Mouse (Mus musculus): Measurements from ENCODE around the gene Bbs9. TPM values are rescaled to one million over a fixed set of nuclear protein-coding genes. Genes with fewer than 3 reads are reported as not detected.

Bbs9 gene
- polyA plus RNA-seq, 1 experiment: 2.3 TPM

GRCm38 (mm10) chr9:22551273-22551672, 75.8 kb downstream of the Bbs9 start:
- Histone ChIP-seq H3K4me1 (no peaks in the 10 kb centered on the region), H3K36me3 (replicated peaks; ENCODE audit: low read length) (no peaks in the 10 kb centered on the region), H3K4me3 (replicated peaks) (no peak overlapping the region), H3K27me3 (replicated peaks) (no peaks in the 10 kb centered on the region), H3K9me3 (no peaks in the 10 kb centered on the region)
- TF ChIP-seq FLI1 (IDR thresholded peaks at IDR 0.05; ENCODE audit: low read length): no peak
- no peak for TF ChIP-seq GATA1 (IDR thresholded peaks at IDR 0.05; ENCODE audit: borderline replicate concordance, low read length)

- no peak overlapping the region for H3K4me3 ChIP-seq (replicated peaks)
- no peaks in the 10 kb centered on the region for H3K27me3 ChIP-seq (replicated peaks)
- H3K4me1 ChIP-seq: no peaks in the 10 kb centered on the region
- no peaks in the 10 kb centered on the region for H3K36me3 ChIP-seq (replicated peaks; ENCODE audit: low read length)
- no peaks in the 10 kb centered on the region for H3K9me3 ChIP-seq
- TF ChIP-seq GATA1 (IDR thresholded peaks at IDR 0.05; ENCODE audit: borderline replicate concordance, low read length) (no peak), FLI1 (IDR thresholded peaks at IDR 0.05; ENCODE audit: low read length) (no peak)
Observed at GRCm38 (mm10) chr9:22556076-22556475, 80.6 kb downstream of the Bbs9 start.

- H3K27me3 ChIP-seq (replicated peaks): no peaks in the 10 kb centered on the region
- H3K4me1 ChIP-seq: no peaks in the 10 kb centered on the region
- no peaks in the 10 kb centered on the region for H3K9me3 ChIP-seq
- no peaks in the 10 kb centered on the region for H3K36me3 ChIP-seq (replicated peaks; ENCODE audit: low read length)
- TF ChIP-seq FLI1 (IDR thresholded peaks at IDR 0.05; ENCODE audit: low read length): no peak
- no peak for TF ChIP-seq GATA1 (IDR thresholded peaks at IDR 0.05; ENCODE audit: borderline replicate concordance, low read length)
- no peak overlapping the region for H3K4me3 ChIP-seq (replicated peaks)
Observed at GRCm38 (mm10) chr9:22557467-22557866, 82.0 kb downstream of the Bbs9 start.

- H3K9me3 ChIP-seq: no peaks in the 10 kb centered on the region
- TF ChIP-seq FLI1 (IDR thresholded peaks at IDR 0.05; ENCODE audit: low read length) (no peak), GATA1 (IDR thresholded peaks at IDR 0.05; ENCODE audit: borderline replicate concordance, low read length) (no peak)
- H3K27me3 ChIP-seq (replicated peaks): peaks cover 2% of the 10 kb centered on the region
- no peak overlapping the region for H3K4me3 ChIP-seq (replicated peaks)
- no peaks in the 10 kb centered on the region; the same call in 1 of the 2 replicates for H3K4me1 ChIP-seq
- no peaks in the 10 kb centered on the region for H3K36me3 ChIP-seq (replicated peaks; ENCODE audit: low read length)
Observed at GRCm38 (mm10) chr9:22563612-22564347, 88.3 kb downstream of the Bbs9 start.

GRCm38 (mm10) chr9:22567726-22568125, 92.2 kb downstream of the Bbs9 start:
- Histone ChIP-seq H3K27me3 (replicated peaks) (peaks cover 2% of the 10 kb centered on the region), H3K36me3 (replicated peaks; ENCODE audit: low read length) (no peaks in the 10 kb centered on the region), H3K4me3 (replicated peaks) (no peak overlapping the region), H3K9me3 (no peaks in the 10 kb centered on the region), H3K4me1 (no peaks in the 10 kb centered on the region; the same call in 1 of the 2 replicates)
- TF ChIP-seq GATA1 (IDR thresholded peaks at IDR 0.05; ENCODE audit: borderline replicate concordance, low read length): no peak
- TF ChIP-seq FLI1 (IDR thresholded peaks at IDR 0.05; ENCODE audit: low read length): no peak

GRCm38 (mm10) chr9:22576426-22577139, 101.1 kb downstream of the Bbs9 start:
- H3K36me3 ChIP-seq (replicated peaks; ENCODE audit: low read length): no peaks in the 10 kb centered on the region
- TF ChIP-seq FLI1 (IDR thresholded peaks at IDR 0.05; ENCODE audit: low read length): no peak
- no peak for TF ChIP-seq GATA1 (IDR thresholded peaks at IDR 0.05; ENCODE audit: borderline replicate concordance, low read length)
- H3K4me1 ChIP-seq: peaks cover 24% of the 10 kb centered on the region
- no peaks in the 10 kb centered on the region for H3K27me3 ChIP-seq (replicated peaks)
- no peaks in the 10 kb centered on the region for H3K9me3 ChIP-seq
- no peak overlapping the region for H3K4me3 ChIP-seq (replicated peaks)

GRCm38 (mm10) chr9:22578266-22578665, 102.8 kb downstream of the Bbs9 start:
- H3K27me3 ChIP-seq (replicated peaks): no peaks in the 10 kb centered on the region
- no peaks in the 10 kb centered on the region for H3K9me3 ChIP-seq
- H3K4me3 ChIP-seq (replicated peaks): no peak overlapping the region
- peaks cover 28% of the 10 kb centered on the region for H3K4me1 ChIP-seq
- H3K36me3 ChIP-seq (replicated peaks; ENCODE audit: low read length): no peaks in the 10 kb centered on the region
- TF ChIP-seq GATA1 (IDR thresholded peaks at IDR 0.05; ENCODE audit: borderline replicate concordance, low read length) (no peak), FLI1 (IDR thresholded peaks at IDR 0.05; ENCODE audit: low read length) (no peak)

GRCm38 (mm10) chr9:22584221-22584620, 108.7 kb downstream of the Bbs9 start:
- TF ChIP-seq FLI1 (IDR thresholded peaks at IDR 0.05; ENCODE audit: low read length): no peak
- H3K9me3 ChIP-seq: no peaks in the 10 kb centered on the region
- no peaks in the 10 kb centered on the region for H3K27me3 ChIP-seq (replicated peaks)
- H3K4me3 ChIP-seq (replicated peaks): no peak overlapping the region
- peaks cover 19% of the 10 kb centered on the region for H3K4me1 ChIP-seq
- no peaks in the 10 kb centered on the region for H3K36me3 ChIP-seq (replicated peaks; ENCODE audit: low read length)

GRCm38 (mm10) chr9:22593032-22593431, 117.5 kb downstream of the Bbs9 start:
- no peak for TF ChIP-seq FLI1 (IDR thresholded peaks at IDR 0.05; ENCODE audit: low read length)
- no peak for TF ChIP-seq GATA1 (IDR thresholded peaks at IDR 0.05; ENCODE audit: borderline replicate concordance, low read length)

GRCm38 (mm10) chr9:22596650-22597049, 121.1 kb downstream of the Bbs9 start:
- Histone ChIP-seq H3K9me3 (no peaks in the 10 kb centered on the region), H3K4me3 (replicated peaks) (no peak overlapping the region), H3K4me1 (no peaks in the 10 kb centered on the region), H3K36me3 (replicated peaks; ENCODE audit: low read length) (no peaks in the 10 kb centered on the region), H3K27me3 (replicated peaks) (peaks cover 2% of the 10 kb centered on the region)
- TF ChIP-seq FLI1 (IDR thresholded peaks at IDR 0.05; ENCODE audit: low read length) (no peak), GATA1 (IDR thresholded peaks at IDR 0.05; ENCODE audit: borderline replicate concordance, low read length) (no peak)

More at GRCm38 (mm10) chr9:22593032-22593431, 117.5 kb downstream of the Bbs9 start:
- no peaks in the 10 kb centered on the region for H3K36me3 ChIP-seq (replicated peaks; ENCODE audit: low read length)
- H3K4me3 ChIP-seq (replicated peaks): no peak overlapping the region
- no peaks in the 10 kb centered on the region for H3K27me3 ChIP-seq (replicated peaks)
- H3K9me3 ChIP-seq: no peaks in the 10 kb centered on the region
- no peaks in the 10 kb centered on the region for H3K4me1 ChIP-seq
